Mouse (Mus musculus) hindbrain, embryonic 14.5 days (tissue): ENCODE measurements around the gene Arl6ip5. TPM values are rescaled to one million over a fixed set of nuclear protein-coding genes. Genes with fewer than 3 reads are reported as not detected.
A peak's percentile ranks its signal among the peaks of the same experiment; 100 is the strongest.

Source experiments
- ATAC-seq: fragments of 200-750 bp; cut with Nextera tagmentation; 2 replicates; pipeline ENCODE4 v1.8.0; 2017; ENCODE audit warnings: moderate number of reproducible peaks, mild to moderate bottlenecking, moderate TSS enrichment, moderate library complexity; ENCODE audit not compliant: low FRiP score
- DNase-seq: peaks from one replicate; pipeline ENCODE4 v3.0.0-alpha.2; 2015; ENCODE audit warnings: low spot score
- H3K27ac ChIP-seq: fragments of 300-500 bp; sonication (generic); 2 replicates; pipeline ENCODE4 v1.5.1; 2014; ENCODE audit warnings: mild to moderate bottlenecking, moderate library complexity
- H3K27me3 ChIP-seq: fragments of 300-500 bp; sonication (generic); 2 replicates; pipeline ENCODE4 v1.6.1; 2014; ENCODE audit warnings: mild to moderate bottlenecking, low read length, mixed read lengths; ENCODE audit not compliant: control insufficient read depth, insufficient read depth
- H3K36me3 ChIP-seq: fragments of 300-500 bp; sonication (generic); replicated peaks from 2 replicates; pipeline ENCODE4 v1.6.1; 2014; ENCODE audit not compliant: control insufficient read depth, insufficient read depth
- H3K4me1 ChIP-seq: fragments of 300-500 bp; sonication (generic); replicated peaks from 2 replicates; pipeline ENCODE4 v1.6.1; 2014; ENCODE audit warnings: antibody characterized with exemption, low read length, mixed read lengths; ENCODE audit not compliant: control insufficient read depth, insufficient read depth
- H3K4me2 ChIP-seq: fragments of 300-500 bp; sonication (generic); replicated peaks from 2 replicates; pipeline ENCODE4 v1.6.1; 2014; ENCODE audit warnings: mild to moderate bottlenecking, moderate library complexity
- H3K4me3 ChIP-seq: fragments of 300-500 bp; sonication (generic); replicated peaks from 2 replicates; pipeline ENCODE4 v1.5.1; 2014; ENCODE audit warnings: mild to moderate bottlenecking, low read length
- H3K9ac ChIP-seq: fragments of 300-500 bp; sonication (generic); 2 replicates; pipeline ENCODE4 v1.6.1; 2014
- H3K9me3 ChIP-seq: fragments of 300-500 bp; sonication (generic); 2 replicates; pipeline ENCODE4 v1.6.1; 2016; ENCODE audit warnings: low read length; ENCODE audit not compliant: control insufficient read depth
- WGBS: fragments of 180-500 bp; shearing (Covaris S2); extraction: QIAGEN DNeasy Blood & Tissue Kit; methylation state at CpG from one replicate; pipeline ENCODE4 v1.1.7; 2014; 5-methylcytosine and 5-hydroxymethylcytosine counted together
- polyA plus RNA-seq: library from polyadenylated mRNA; unstranded; fragments of >200 nt; fragmentation: Nextera tagmentation; extraction: Ambion mirVana; gene quantifications from 2 replicates; pipeline ENCODE4 v1.2.1, GENCODE M21; 2014

Arl6ip5 gene
- polyA plus RNA-seq: 76.7 and 79.3 TPM in 2 replicates

DNA sequence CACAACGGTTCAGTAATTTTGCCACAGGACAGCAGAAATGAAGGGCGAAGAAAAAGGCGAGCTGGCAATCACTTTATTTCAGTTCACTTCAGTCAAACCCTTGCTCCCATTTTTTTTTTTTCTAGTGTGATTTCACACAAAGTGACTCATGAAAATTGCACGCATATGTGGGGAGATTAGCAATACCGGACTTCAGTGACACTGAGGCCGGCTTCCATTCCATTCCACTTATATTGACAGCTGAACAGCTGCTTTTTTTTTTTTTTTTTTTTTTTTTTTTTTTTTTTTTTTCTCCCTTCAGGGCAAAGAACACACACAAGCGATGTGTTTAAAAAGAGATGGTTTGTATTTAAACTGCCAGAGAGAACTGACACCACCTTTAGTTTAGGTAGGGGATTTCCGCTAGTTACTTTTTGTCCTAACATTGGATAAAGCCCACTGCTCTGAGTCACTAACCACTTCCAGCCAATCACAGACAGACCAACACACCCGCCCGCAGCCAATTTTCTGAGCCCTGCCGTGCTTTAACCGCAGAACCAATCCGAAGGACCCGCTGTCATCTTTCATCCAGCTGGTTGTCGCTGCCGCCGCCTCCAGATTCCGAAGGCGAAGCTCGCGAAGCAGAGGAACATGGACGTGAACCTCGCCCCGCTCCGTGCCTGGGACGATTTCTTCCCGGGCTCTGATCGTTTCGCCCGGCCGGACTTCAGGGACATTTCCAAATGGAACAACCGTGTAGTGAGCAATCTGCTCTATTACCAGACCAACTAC is at the start of gene Arl6ip5:
Gene Arl6ip5, plus strand, starts transcription at position 499 of the 771 bp plus-strand sequence.
- Histone ChIP-seq H3K9ac (peak within 1 kb of the TSS; percentile 81), H3K4me1 (peaks cover 29% of the 10 kb centered on the region), H3K9me3 (no peaks in the 10 kb centered on the region), H3K36me3 (no peaks in the 10 kb centered on the region), H3K27me3 (no peaks in the 10 kb centered on the region), H3K4me2 (peak within 1 kb of the TSS; percentile 88), H3K4me3 (peak within 1 kb of the TSS; percentile 75), H3K27ac (peak within 1 kb of the TSS; percentile 69)
- 10% methylated on average over 32 of the region's 32 CpGs for WGBS
- peak; percentile 71 for ATAC-seq
- peak; percentile 90 for DNase-seq

DNA sequence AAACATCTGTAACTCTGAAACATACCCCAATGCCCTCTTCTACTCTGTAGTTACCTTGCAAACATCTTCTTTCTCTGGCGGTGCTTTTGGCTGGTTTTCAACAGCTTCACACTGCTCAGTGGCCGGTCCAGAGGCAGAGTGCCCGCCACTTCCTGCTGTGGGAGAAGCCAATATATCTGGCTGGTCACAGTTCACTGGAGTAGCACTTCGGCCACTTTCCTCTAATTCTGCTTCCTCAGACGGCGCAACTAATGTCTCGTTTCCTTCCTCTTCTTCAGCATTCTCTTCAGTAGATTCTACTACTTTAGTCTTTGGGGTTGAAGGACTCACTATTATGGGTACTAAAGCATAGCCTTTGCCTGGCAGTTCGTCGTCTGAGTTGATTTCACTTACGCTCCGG is 34.8 kb upstream of the Arl6ip5 start:
- peaks cover 38% of the 10 kb centered on the region for H3K36me3 ChIP-seq
- H3K4me3 ChIP-seq: no peak overlapping the region
- no peak overlapping the region for H3K9ac ChIP-seq
- H3K27me3 ChIP-seq: no peaks in the 10 kb centered on the region
- H3K9me3 ChIP-seq: no peaks in the 10 kb centered on the region
- no peak overlapping the region for H3K4me2 ChIP-seq
- H3K27ac ChIP-seq: no peak overlapping the region
- DNase-seq (no peak), ATAC-seq (no peak)
- H3K4me1 ChIP-seq: peaks cover 15% of the 10 kb centered on the region
- 85% methylated on average over 11 of the region's 11 CpGs for WGBS

DNA sequence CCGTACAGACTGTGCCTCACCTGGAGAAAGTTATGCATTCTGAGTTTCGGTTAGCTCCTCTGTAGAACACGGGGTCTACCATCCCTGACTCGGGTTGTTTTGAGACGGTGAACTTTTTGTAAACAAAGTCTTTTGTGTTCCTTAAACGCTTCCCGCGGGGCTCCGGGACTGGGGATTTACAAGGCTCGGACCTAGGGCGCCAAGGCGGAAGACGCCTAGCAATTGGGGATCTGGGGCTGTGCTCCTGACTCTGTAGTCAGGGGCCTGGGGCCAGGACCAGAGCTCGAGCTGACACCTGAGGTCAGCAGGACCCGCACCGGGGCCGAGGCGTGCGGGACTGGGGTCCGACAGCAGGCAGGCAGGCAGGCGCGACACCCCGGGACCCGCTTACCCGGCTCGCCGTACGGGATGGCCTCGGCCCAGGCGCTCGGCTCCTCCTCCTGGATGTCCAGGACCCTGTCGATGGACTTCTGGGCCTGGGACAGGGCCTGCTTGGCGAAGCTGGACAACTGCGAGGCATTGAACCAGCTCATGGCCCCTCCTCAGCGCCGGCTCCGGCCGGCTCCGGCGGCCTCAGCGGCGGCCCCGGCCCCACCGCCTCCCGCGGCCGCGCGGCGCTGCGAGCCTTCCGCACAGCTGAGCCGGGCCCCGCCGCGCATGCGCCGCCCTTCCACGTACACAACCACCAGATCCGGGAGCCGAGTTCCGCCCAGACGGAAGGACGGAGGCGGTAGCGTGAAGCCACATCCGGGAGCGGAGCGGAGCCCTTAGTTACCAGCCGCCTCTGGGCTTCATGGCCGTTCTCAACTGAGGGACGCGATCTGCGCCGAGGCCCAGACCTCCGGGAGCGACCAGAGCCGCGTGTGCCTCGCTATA is 31.8 kb upstream of the Arl6ip5 start, which contains the start of gene Tmf1:
Gene Tmf1, minus strand, starts transcription at position 632 of the 876 bp plus-strand sequence.
- Histone ChIP-seq H3K4me3 (peak within 1 kb of the TSS; percentile 69), H3K9me3 (no peaks in the 10 kb centered on the region), H3K4me2 (peak within 1 kb of the TSS; percentile 71), H3K4me1 (peaks cover 15% of the 10 kb centered on the region), H3K27me3 (no peaks in the 10 kb centered on the region), H3K27ac (peak within 1 kb of the TSS; percentile 83), H3K36me3 (peaks cover 19% of the 10 kb centered on the region), H3K9ac (peak within 1 kb of the TSS; percentile 87)
- DNase-seq (peak; percentile 97), ATAC-seq (peak; percentile 97)
- under 1% methylated on average over 66 of the region's 80 CpGs for WGBS

DNA sequence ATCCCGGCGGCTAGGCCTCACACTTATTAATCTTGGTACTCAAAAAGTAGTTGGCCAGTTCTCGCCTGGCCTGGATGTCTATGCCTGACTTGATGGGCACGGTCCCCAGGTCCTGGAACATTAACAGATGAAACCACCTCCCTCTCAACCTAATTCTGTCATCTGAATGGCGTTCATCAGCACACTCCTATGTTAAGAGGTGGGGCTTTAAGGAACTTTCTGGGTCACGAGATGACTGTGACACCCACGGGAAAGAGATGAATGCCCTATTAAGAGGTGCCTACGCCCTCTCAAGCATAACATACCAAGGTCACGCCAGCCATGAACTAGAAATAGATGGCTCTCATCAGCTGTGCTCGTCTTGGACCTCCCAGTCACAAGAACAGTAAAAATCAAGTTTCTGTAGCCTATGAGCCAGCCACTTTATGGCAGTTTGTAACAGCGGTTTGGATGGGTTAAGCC is 31.1 kb upstream of the Arl6ip5 start:
- peaks cover 22% of the 10 kb centered on the region for H3K36me3 ChIP-seq
- H3K27me3 ChIP-seq: no peaks in the 10 kb centered on the region
- 11% methylated on average over 11 of the region's 11 CpGs for WGBS
- H3K27ac ChIP-seq: peak overlapping the region; percentile 76
- H3K9me3 ChIP-seq: no peaks in the 10 kb centered on the region
- peak; percentile 29 for DNase-seq
- peak overlapping the region; percentile 71 for H3K4me2 ChIP-seq
- peak; percentile 64; the same call in 1 of the 2 replicates for ATAC-seq
- H3K4me3 ChIP-seq: peak overlapping the region; percentile 69
- H3K9ac ChIP-seq: peak overlapping the region; percentile 87
- H3K4me1 ChIP-seq: peaks cover 15% of the 10 kb centered on the region

DNA sequence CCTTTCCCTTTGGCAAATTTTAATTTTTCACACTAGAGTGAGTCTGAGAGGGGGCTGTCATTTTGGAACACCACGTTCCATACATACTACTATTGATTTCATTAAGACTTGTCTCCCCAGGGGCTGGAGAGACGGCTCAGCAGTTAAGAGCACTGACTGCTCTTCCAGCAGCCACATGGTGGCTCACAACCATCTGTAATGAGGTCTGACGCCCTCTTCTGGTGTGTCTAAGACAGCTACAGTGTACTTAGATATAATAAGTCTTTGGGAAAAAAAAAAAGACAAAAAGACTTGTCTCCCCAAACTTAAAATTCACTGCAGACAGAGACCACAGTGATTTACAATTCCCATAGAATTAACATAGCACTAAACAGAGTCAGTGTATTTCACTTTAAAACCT is 10.1 kb upstream of the Arl6ip5 start:
- H3K27ac ChIP-seq: no peak overlapping the region
- peaks cover 33% of the 10 kb centered on the region for H3K36me3 ChIP-seq
- ATAC-seq: no peak
- H3K9ac ChIP-seq: no peak overlapping the region
- no peaks in the 10 kb centered on the region for H3K9me3 ChIP-seq
- DNase-seq: no peak
- no peak overlapping the region for H3K4me3 ChIP-seq
- H3K4me1 ChIP-seq: peaks cover 14% of the 10 kb centered on the region
- H3K27me3 ChIP-seq: no peaks in the 10 kb centered on the region
- no peak overlapping the region for H3K4me2 ChIP-seq
- 36% methylated on average over 3 of the region's 3 CpGs for WGBS

DNA sequence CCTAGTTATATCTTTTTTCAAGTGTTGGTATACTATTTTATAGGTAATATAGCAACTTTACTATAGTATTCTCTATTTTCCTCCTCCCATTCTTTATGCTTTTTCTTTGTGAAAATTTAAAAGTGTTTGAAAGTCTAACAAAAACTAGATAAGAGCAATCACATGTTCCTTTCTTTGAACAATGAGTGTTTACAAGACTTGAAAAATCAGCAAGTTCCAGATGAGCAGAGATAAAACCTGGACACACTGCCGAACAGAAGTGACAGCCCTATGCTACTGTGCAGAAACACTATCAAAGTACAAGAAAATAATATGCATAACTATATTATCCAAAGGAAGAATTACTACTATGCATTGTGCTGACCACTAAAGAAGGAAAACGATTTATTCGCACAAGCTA is 8.0 kb upstream of the Arl6ip5 start:
- no peaks in the 10 kb centered on the region for H3K27me3 ChIP-seq
- H3K9me3 ChIP-seq: no peaks in the 10 kb centered on the region
- H3K9ac ChIP-seq: no peak overlapping the region
- ATAC-seq: no peak
- peaks cover 14% of the 10 kb centered on the region for H3K4me1 ChIP-seq
- DNase-seq: no peak
- H3K27ac ChIP-seq: no peak overlapping the region
- peaks cover 13% of the 10 kb centered on the region for H3K36me3 ChIP-seq
- WGBS: 90% methylated on average over 3 of the region's 3 CpGs
- no peak overlapping the region for H3K4me3 ChIP-seq
- no peak overlapping the region for H3K4me2 ChIP-seq

DNA sequence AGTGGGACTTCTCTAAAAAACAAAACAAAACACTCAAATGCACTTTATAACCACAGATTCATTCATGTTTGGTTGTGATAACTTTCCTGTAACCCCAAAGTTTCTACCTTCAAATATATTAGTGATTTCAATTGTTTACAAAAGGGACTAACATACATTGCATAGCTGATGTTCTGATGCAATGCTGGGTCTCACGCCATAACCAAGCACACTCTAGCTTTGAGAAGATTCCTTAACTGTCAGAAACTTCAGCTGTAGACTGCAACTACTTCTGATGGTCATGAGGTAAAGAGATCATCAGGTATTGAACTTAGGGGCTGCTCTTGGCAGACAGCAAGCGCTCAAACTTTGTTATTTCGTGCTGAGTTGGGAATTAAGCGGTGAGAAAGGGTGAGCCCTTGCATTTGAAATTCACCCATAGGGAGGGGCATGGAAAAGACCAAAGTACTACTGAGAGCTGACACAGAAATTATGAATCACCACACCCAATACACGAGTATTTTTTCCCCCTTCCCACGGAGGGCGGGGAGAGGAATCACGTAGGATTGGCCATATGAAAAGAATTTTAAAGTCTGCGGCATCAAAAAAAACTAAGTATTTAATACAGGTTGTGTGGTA is 6.1 kb upstream of the Arl6ip5 start:
- no peaks in the 10 kb centered on the region for H3K9me3 ChIP-seq
- no peak for DNase-seq
- no peak overlapping the region for H3K27ac ChIP-seq
- no peaks in the 10 kb centered on the region for H3K27me3 ChIP-seq
- 14% methylated on average over 9 of the region's 9 CpGs for WGBS
- H3K36me3 ChIP-seq: peaks cover 5% of the 10 kb centered on the region; the same call in 1 of the 2 replicates
- H3K4me3 ChIP-seq: peak overlapping the region; percentile 77
- no peak for ATAC-seq
- peak overlapping the region; percentile 85 for H3K9ac ChIP-seq
- H3K4me1 ChIP-seq: peaks cover 14% of the 10 kb centered on the region
- peak overlapping the region; percentile 72 for H3K4me2 ChIP-seq

DNA sequence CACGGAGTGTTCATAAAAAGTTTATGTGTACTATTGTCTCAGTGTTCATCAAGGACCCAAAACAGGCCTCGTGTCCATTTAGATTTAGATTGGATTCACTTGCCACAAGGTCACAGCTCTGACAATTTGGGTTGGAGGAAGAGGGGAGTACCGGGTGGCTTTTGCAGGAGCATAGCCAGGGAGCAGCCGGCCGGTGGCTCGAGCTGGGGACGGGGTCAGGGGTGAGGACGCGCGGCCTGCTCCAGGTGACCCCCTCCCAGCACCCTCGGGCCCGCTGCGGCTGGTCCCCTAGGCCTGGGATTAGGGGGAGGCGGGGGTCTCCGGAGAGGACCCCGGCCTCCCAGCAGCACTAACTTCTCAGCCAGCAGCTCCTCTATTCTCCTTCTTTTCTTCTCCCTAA is 5.5 kb upstream of the Arl6ip5 start:
- Histone ChIP-seq H3K4me2 (peak overlapping the region; percentile 72), H3K36me3 (peaks cover 5% of the 10 kb centered on the region; the same call in 1 of the 2 replicates), H3K4me3 (peak overlapping the region; percentile 77), H3K4me1 (peaks cover 14% of the 10 kb centered on the region), H3K27me3 (no peaks in the 10 kb centered on the region), H3K9me3 (no peaks in the 10 kb centered on the region), H3K9ac (peak overlapping the region; percentile 85), H3K27ac (peak overlapping the region; percentile 84)
- DNase-seq: no peak
- under 1% methylated on average over 16 of the region's 16 CpGs for WGBS
- peak; percentile 41 for ATAC-seq
